Mouse (Mus musculus) G1E (cell line): ENCODE data around the gene Apoo.

Experiments used
- CTCF ChIP-seq: IDR thresholded peaks from 2 replicates; pipeline ENCODE4 v1.5.1; 2012; ENCODE audit warnings: low read depth, low read length, inconsistent platforms, mixed read lengths
- GATA1 ChIP-seq: IDR thresholded peaks from 2 replicates; pipeline ENCODE4 v1.6.1; 2012; ENCODE audit warnings: borderline replicate concordance, low read length, inconsistent platforms, mixed read lengths
- POLR2AphosphoS5 ChIP-seq: IDR thresholded peaks from 2 replicates; pipeline ENCODE4 v1.6.1; 2012; ENCODE audit warnings: low read depth, low read length, inconsistent platforms; ENCODE audit not compliant: insufficient replicate concordance
- TAL1 ChIP-seq: conservative IDR thresholded peaks from 2 replicates; pipeline ENCODE4 v1.6.1; 2012; ENCODE audit warnings: low read depth, low read length, inconsistent platforms, mixed read lengths

DNA sequence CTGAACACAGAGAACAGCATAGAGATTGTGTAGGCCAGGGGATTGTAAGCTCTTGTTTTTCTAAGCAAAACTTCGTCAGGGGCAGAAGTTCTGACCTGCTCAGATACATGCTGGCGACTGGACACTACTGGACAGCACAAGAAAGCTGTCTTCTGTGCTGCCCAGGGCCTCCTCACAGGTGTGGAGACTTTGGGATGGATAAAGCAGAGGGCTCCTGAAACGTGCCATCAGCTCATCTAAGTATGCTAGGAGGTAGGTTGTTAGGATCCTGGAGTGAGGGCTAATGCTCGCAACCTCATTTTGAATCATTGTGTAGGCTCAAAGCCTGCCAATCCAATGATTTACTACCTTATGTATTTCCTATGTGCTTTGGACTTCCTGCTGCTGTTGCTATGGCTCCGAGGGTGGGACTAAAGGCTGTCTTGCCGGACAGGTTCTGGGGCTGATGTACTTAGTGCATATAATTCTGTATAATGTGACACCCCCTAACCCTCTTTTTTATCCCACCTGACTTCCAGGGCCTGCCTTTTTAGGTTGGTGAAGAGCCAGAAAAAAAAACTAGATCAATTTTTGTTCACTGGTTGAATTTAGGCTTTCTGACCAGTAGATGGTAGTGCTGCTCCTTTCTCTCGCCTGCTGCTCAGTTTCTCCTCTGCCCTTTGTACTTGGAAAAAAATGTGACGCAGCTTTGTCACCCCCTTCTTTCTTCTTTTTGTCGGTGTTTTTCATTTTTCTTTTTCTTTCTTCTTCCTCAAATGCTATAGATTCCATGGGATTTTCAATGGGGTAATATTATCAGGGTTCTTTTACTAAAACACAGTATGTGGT, 64.8 kb downstream of the Apoo start:
- TF ChIP-seq CTCF (no peak), TAL1 (no peak), POLR2AphosphoS5 (no peak), GATA1 (no peak)
